Mouse (Mus musculus) midbrain, postnatal 0 days (tissue): Measurements from ENCODE around the gene Ccr6. TPM values are rescaled to one million over a fixed set of nuclear protein-coding genes. Genes with fewer than 3 reads are reported as not detected.

Source experiments
- ATAC-seq: fragments of 200-750 bp; cut with Nextera tagmentation; 2 replicates; pipeline ENCODE4 v1.8.0; 2017; ENCODE audit warnings: moderate number of reproducible peaks, mild to moderate bottlenecking, moderate TSS enrichment, moderate library complexity; ENCODE audit not compliant: low FRiP score
- DNase-seq: peaks from one replicate; pipeline ENCODE4 v3.0.0-alpha.2; 2015; ENCODE audit warnings: low spot score
- H3K27ac ChIP-seq: fragments of 300-500 bp; sonication (generic); 2 replicates; pipeline ENCODE4 v1.5.1; 2014; ENCODE audit warnings: low read depth, mild to moderate bottlenecking, low read length, mixed read lengths
- H3K27me3 ChIP-seq: fragments of 300-500 bp; sonication (generic); 2 replicates; pipeline ENCODE4 v1.6.1; 2014; ENCODE audit warnings: low read length, control low read depth, mixed read lengths; ENCODE audit not compliant: insufficient read depth
- H3K36me3 ChIP-seq: fragments of 300-500 bp; sonication (generic); 2 replicates; pipeline ENCODE4 v1.6.1; 2014; ENCODE audit warnings: low read length, control low read depth, mixed read lengths; ENCODE audit not compliant: insufficient read depth
- H3K4me1 ChIP-seq: fragments of 300-500 bp; sonication (generic); 2 replicates; pipeline ENCODE4 v1.6.1; 2014; ENCODE audit warnings: mild to moderate bottlenecking, control low read depth, antibody characterized with exemption, low read length, mixed read lengths; ENCODE audit not compliant: insufficient read depth
- H3K4me2 ChIP-seq: fragments of 300-500 bp; sonication (generic); 2 replicates; pipeline ENCODE4 v1.6.1; 2014; ENCODE audit warnings: low read depth, mild to moderate bottlenecking, low read length, mixed read lengths; ENCODE audit not compliant: poor library complexity, severe bottlenecking
- H3K4me3 ChIP-seq: fragments of 300-500 bp; sonication (generic); 2 replicates; pipeline ENCODE4 v1.5.1; 2014; ENCODE audit warnings: low read depth, mild to moderate bottlenecking, low read length, moderate library complexity
- H3K9ac ChIP-seq: fragments of 300-500 bp; sonication (generic); replicated peaks from 2 replicates; pipeline ENCODE4 v1.6.1; 2014; ENCODE audit warnings: mild to moderate bottlenecking, low read length, moderate library complexity, mixed read lengths; ENCODE audit not compliant: poor library complexity, severe bottlenecking
- H3K9me3 ChIP-seq: fragments of 300-500 bp; sonication (generic); 2 replicates; pipeline ENCODE4 v1.6.1; 2016; ENCODE audit warnings: low read length, control low read depth
- CTCF ChIP-seq: IDR thresholded peaks from 2 replicates; pipeline ENCODE4 v1.5.1; 2016; ENCODE audit warnings: antibody characterized with exemption, mild to moderate bottlenecking
- WGBS: fragments of 180-500 bp; shearing (Covaris S2); extraction: QIAGEN DNeasy Blood & Tissue Kit; methylation state at CpG from one replicate; pipeline ENCODE4 v1.1.7; 2014; 5-methylcytosine and 5-hydroxymethylcytosine counted together
- polyA plus RNA-seq: library from polyadenylated mRNA; unstranded; fragments of >200 nt; fragmentation: Nextera tagmentation; extraction: Ambion mirVana; gene quantifications from 2 replicates; pipeline ENCODE4 v1.2.1, GENCODE M21; 2015
- total RNA-seq: library from RNA; depleted of rRNA; stranded (reverse); fragments of >200 nt; gene quantifications from 2 replicates; pipeline ENCODE4 v1.2.3, GENCODE M21; 2014

Gene Ccr6
- total and polyA plus RNA-seq, 2 experiments from 2014 or later: not detected

GRCm38 (mm10) chr17:8289993-8290679 lies 54.3 kb downstream of the Ccr6 start:
- DNase-seq (no peak), ATAC-seq (no peak)
- Histone ChIP-seq H3K36me3 (0 out of 2 replicates have a peak, but pooled peaks cover 6% of the 10 kb centered on the region), H3K27me3 (no peaks in the 10 kb centered on the region), H3K4me3 (no peak overlapping the region), H3K27ac (no peak overlapping the region), H3K4me2 (no peak overlapping the region), H3K4me1 (peaks cover 3% of the 10 kb centered on the region; the same call in 1 of the 2 replicates), H3K9ac (no peak overlapping the region), H3K9me3 (no peaks in the 10 kb centered on the region)
- WGBS: 95% methylated on average over 3 of the region's 3 CpGs
- TF ChIP-seq CTCF: no peak

- no peak overlapping the region for H3K4me2 ChIP-seq
- ATAC-seq (no peak), DNase-seq (no peak)
- H3K9ac ChIP-seq: no peak overlapping the region
- no peak overlapping the region for H3K27ac ChIP-seq
- no peaks in the 10 kb centered on the region for H3K27me3 ChIP-seq
- no peak overlapping the region for H3K4me3 ChIP-seq
- no peak for TF ChIP-seq CTCF
- H3K9me3 ChIP-seq: no peaks in the 10 kb centered on the region
- peaks cover 2% of the 10 kb centered on the region; the same call in 1 of the 2 replicates for H3K4me1 ChIP-seq
- 0 out of 2 replicates have a peak, but pooled peaks cover 6% of the 10 kb centered on the region for H3K36me3 ChIP-seq
Observed at GRCm38 (mm10) chr17:8290736-8291135, 54.9 kb downstream of the Ccr6 start.

- Histone ChIP-seq H3K4me3 (no peak overlapping the region), H3K4me1 (no peaks in the 10 kb centered on the region), H3K27ac (no peak overlapping the region), H3K9me3 (no peaks in the 10 kb centered on the region), H3K27me3 (no peaks in the 10 kb centered on the region), H3K36me3 (peaks cover 14% of the 10 kb centered on the region; the same call in 1 of the 2 replicates), H3K9ac (no peak overlapping the region), H3K4me2 (no peak overlapping the region)
- DNase-seq: no peak
- TF ChIP-seq CTCF: peak; percentile 66
- ATAC-seq: no peak
Observed at GRCm38 (mm10) chr17:8295825-8296224, 60.0 kb downstream of the Ccr6 start.

GRCm38 (mm10) chr17:8296313-8296844 lies 60.5 kb downstream of the Ccr6 start:
- Histone ChIP-seq H3K4me3 (no peak overlapping the region), H3K27me3 (no peaks in the 10 kb centered on the region), H3K4me2 (no peak overlapping the region), H3K9ac (no peak overlapping the region), H3K36me3 (peaks cover 13% of the 10 kb centered on the region; the same call in 1 of the 2 replicates), H3K4me1 (no peaks in the 10 kb centered on the region), H3K27ac (no peak overlapping the region), H3K9me3 (no peaks in the 10 kb centered on the region)
- WGBS: 86% methylated on average over 9 of the region's 9 CpGs
- TF ChIP-seq CTCF: no peak
- DNase-seq: no peak
- no peak for ATAC-seq

- 84% methylated on average over 5 of the region's 5 CpGs for WGBS
- no peak overlapping the region for H3K4me3 ChIP-seq
- H3K36me3 ChIP-seq: peaks cover 13% of the 10 kb centered on the region; the same call in 1 of the 2 replicates
- no peak overlapping the region for H3K27ac ChIP-seq
- no peaks in the 10 kb centered on the region for H3K4me1 ChIP-seq
- no peak overlapping the region for H3K4me2 ChIP-seq
- ATAC-seq (no peak), DNase-seq (no peak)
- no peak overlapping the region for H3K9ac ChIP-seq
- H3K9me3 ChIP-seq: no peaks in the 10 kb centered on the region
- H3K27me3 ChIP-seq: no peaks in the 10 kb centered on the region
- TF ChIP-seq CTCF: no peak
Observed at GRCm38 (mm10) chr17:8297746-8298145, 61.9 kb downstream of the Ccr6 start.

- Histone ChIP-seq H3K9me3 (no peaks in the 10 kb centered on the region), H3K9ac (no peak overlapping the region), H3K27ac (no peak overlapping the region), H3K4me3 (no peak overlapping the region), H3K4me1 (no peaks in the 10 kb centered on the region), H3K36me3 (peaks cover 13% of the 10 kb centered on the region; the same call in 1 of the 2 replicates), H3K4me2 (no peak overlapping the region), H3K27me3 (no peaks in the 10 kb centered on the region)
- DNase-seq: no peak
- 92% methylated on average over 2 of the region's 2 CpGs for whole genome bisulfite sequencing
- no peak for ATAC-seq
- no peak for TF ChIP-seq CTCF
Observed at GRCm38 (mm10) chr17:8298281-8298680, 62.4 kb downstream of the Ccr6 start.
